Mouse (Mus musculus) activated CD4-positive, CD25-positive, alpha-beta regulatory T cell, adult 4 months (primary cell): ENCODE data around the gene Map3k20. TPM values are rescaled to one million over a fixed set of nuclear protein-coding genes. Genes with fewer than 3 reads are reported as not detected.

Source experiments
- ATAC-seq: one replicate; pipeline ENCODE4 v1.8.0; 2017
- polyA plus RNA-seq, 2 experiments: library from polyadenylated mRNA; unstranded; fragments of 100-300 nt; shearing (Covaris generic); gene quantifications; one replicate each; pipeline ENCODE4 v1.2.1; 2017

Map3k20 gene
- polyA plus RNA-seq, 2 experiments from 2014 or later, result 0.42 to 0.55 TPM

DNA sequence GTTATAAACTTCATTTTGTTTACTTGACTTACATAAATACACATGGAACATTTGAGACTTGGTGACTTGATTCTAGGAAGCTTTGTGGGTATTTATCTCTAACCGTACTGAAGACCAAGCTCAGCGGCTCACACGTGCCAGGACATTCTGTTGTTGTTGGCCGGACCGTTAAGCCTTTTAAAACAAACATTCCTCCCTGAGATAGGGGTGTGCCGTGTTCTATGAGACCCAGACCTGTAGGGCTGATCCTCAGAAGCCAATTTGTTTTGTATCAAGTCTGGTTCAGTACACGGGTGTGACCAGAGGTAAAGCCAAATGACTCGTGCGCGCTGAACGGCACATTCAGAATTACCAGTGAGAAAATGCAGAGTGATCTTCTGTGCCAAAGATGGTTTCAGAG lies 97.9 kb downstream of the Map3k20 start:
- ATAC-seq, result no peak

DNA sequence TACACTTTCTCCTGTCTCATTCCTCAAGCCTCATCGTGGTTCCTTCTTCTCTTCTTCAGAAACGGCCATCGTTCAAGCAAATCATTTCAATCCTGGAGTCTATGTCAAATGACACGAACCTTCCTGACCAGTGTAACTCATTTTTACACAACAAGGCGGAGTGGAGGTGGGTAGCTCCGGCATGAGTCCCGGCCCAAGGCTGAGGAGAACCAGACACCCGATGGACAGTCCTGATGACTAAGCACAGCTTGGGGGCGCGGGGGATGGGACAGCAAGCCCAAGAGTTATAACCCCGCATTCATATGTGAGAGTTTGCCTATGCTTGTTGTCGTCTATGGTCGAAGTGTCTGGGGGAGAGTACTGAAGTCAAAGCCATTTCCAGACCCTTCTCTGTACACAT lies 104.0 kb downstream of the Map3k20 start:
- ATAC-seq, result no peak

DNA sequence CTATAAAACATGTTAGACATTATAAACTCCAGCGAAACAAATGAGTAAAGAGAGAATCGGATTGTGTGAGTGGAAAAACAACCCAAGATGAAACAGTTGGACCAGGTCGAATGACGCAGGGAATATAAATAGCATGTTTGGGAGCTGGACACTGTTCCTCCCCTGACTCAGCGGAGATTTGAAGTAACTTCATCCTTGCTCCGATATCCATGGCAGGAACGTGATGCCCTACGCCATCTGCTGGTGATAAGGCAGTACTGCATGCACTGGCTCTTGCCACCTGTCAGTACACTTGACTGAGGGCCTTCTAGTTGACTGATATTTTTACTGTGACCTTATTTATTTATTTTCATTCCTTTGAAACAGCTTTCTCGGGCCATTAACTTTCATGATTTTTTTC lies 104.5 kb downstream of the Map3k20 start:
- ATAC-seq, result no peak

DNA sequence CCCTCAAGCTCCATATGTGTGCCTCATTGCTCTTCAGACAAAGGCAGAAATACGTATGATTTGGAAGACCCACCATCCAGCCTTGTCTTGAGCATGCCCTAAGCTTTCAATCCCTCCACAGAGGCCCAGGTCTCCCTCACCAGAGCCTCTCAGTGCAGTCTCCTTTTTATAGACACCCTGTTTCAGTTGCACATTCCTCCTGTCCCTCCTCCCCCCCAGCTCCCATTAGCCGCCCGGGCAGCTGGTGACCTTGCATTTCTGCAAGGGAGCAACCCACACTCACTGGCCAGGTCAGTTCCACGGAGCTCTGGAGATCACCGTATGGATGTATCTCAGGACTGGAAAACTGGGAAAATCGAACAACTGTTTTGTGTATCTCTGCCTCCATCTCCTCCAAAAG lies 105.0 kb downstream of the Map3k20 start:
- ATAC-seq, result no peak

DNA sequence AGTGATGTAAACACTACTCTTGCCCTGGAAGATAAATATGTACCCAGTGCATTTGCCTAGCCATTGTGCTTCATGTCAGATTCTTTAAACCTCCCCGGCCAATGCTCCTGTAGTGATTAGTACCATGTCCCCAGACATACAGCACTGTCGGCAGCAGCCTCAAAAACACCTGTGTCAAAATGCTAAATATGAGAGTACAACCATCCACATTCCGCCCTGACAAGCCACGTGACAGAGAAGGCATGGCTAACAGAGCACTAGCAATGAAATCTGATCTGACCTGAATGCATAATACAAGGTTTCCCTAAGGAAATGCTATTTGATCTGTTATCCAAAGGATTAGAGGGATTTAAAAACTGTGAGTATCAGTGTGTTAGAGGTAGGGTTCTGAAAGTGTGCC lies 105.6 kb downstream of the Map3k20 start:
- no peak for ATAC-seq

DNA sequence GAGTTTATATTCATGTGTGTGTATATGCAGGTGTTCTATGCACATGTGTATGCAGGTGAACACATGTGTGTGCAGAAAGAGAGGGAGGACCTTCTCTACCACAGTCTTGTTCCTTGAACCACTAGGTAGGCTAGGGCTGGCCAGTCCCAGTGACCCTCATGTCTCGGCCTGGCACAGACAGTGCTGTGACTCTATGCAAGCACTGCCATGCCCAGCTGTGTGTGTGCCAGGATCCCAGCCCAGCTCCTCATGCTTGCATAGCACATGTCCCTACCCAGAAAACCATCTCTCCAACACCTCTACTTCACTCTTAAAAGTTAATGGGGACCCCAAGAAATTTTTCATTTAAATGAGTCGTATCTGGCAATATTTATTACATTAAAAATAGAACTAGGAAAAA lies 106.3 kb downstream of the Map3k20 start:
- no peak for ATAC-seq

DNA sequence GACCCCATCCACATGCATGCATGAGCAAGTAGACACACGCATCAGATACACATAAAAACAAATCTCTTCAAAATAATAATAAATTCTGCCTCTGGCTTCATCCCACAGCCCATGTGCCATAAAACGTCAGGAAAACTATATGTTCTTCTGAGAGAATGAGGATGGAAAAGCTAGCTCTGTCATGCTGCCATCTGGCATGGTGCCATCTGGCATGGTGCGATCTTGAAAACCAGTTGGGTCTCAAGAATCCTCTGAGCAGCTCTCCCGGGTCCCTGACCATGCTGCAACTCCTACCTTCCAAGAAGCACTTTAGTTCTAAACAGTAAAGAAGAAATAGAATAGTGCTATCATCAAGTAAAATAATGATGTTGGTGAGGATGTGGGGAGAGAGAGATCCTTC lies 106.9 kb downstream of the Map3k20 start:
- ATAC-seq, result no peak

DNA sequence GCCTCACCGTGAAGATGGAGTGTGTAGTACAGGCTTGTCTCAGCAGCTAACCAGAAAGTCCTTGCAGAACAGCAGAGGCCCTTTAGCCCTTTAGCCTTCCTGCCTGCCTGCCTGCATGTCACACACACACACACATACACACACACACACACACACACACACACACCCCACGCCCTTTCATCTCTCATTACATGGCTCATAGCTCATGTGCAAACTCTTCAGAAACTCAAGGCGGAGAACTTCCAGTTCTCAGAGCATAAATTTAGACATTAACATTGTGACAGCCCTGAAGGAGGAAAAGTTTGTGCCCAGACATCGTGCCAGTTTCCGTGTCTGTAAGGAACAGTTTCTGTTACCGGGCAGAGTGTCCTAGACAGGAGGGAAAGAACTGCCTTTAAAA lies 111.5 kb downstream of the Map3k20 start:
- no peak for ATAC-seq

DNA sequence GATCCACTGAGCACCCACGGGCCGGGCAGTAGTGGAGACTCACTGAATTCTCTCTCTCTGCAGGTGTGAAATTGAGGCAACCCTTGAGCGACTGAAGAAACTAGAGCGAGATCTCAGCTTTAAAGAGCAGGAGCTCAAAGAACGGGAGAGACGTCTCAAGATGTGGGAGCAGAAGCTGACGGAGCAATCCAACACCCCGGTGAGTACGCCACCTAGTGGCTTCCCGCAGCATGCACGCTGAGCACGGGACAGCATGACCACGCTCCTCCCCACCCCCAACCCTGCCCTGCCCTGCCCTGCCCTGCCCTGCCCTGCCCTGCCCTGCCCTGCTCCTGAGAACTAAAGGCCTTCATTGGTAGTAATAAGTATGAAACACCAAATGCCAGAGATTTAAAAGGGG lies 112.8 kb downstream of the Map3k20 start:
- ATAC-seq, result no peak

DNA sequence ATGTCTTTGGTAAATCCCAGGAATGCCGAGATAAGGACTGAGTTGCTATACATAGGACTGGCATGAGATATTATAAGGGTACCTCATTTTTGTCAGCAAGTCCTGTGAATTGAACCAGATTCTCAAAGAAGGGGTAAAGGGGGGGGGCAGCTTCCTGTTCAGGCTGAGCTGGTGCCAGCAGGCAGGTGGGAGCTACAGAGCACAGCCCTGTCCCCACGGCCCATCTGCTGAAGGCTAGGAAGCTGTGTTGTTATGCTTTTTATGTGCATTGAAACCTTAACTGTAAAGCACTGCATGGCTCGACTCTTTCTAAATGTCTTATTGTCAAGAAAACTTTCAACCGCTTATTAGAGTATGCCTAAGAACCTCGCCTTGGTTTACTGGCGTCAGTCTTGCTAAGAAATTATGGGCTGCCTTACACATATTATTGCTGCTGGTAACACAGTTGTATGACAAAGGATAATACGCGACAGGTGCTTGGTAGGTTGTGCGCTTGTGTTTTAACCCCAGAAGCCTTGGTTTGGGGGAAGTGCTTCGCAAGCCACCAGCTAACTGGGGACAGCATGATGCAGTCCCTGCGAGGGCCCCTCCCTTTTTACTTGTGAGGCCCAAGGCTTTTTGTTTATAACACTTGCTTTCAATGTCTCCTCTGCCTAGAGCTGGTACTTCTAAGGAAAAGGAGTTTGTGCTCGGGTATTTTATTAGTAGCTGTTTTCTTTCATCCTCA lies 114.2 kb downstream of the Map3k20 start:
- ATAC-seq, result no peak

DNA sequence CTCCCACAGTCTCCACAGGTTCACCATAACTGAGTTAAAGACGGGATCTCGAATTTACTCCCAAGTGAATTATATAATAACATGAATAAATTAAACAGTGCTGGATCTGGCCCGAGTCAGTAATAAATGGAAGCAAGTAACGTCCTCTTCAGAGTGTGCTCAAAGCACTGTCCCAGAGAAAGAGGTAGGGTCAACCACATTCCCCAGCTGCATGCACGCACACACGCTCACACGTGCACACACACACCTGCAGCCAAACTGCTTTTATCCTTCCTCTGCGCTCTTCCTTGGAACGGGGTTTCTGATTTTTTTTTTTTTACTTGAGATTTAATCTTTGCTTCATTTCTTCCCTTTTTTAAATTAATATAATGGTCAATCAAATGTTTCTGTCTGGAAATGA lies 115.9 kb downstream of the Map3k20 start:
- no peak for ATAC-seq

DNA sequence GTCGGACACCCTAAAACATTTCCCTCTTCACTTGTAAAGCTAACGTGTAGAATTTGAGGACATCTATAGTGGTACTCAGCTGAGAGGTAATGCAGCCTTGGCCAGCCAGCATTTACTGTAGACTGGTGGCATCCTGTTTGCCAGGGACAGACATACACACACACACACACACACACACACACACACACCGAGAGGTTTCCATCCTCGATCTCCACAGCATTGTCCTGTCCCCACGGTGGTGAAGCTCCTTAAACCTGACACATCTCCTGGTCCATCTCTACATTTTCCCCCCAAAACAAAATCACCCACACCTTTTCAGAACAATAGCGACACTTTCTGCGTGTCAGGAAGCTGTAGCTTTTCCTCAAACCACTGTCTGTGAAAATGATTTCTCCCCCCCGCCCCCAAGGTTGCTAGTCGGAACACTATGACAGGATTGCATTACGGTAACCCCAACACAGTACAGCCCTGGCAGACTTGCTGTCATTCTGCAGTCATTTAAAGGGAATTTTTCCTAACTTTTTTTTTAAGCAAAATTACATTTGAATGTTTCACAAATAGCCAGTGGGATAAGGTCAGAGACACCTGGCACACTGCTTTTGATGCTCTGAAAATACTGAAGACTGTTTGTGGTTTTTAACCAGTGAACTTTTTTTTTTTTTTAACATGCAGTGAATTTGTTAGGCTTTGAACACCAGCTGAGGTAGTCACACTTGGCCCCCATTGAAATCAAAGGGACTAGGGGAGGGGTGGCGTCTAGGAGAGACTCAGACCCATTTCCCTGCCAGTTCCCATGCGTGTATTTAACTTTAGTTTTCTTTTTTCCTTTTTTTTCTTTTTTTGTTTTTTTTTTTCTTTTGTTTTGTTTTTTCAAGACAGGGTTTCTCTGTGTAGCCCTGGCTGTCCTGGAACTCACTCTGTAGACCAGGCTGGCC lies 120.5 kb downstream of the Map3k20 start:
- ATAC-seq, result no peak

DNA sequence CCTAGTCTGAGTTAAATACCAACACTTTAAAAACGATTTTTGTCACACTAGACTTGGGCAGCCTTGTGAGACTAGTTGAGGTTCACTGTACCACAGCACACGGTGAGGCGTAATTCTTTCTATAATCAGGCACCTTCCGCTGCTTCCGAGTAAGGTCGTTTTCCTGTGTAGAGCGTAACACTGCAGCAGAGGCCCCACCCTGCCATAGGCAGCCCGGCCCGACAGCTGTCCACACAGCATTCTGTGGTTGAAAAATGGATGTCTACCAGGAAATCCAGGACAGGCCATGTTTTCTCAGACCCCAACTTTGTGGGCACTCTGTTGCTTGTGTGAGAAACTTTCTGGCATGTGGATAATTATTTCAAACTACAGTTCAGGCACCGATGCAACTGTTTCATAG lies 121.3 kb downstream of the Map3k20 start:
- ATAC-seq, result no peak

DNA sequence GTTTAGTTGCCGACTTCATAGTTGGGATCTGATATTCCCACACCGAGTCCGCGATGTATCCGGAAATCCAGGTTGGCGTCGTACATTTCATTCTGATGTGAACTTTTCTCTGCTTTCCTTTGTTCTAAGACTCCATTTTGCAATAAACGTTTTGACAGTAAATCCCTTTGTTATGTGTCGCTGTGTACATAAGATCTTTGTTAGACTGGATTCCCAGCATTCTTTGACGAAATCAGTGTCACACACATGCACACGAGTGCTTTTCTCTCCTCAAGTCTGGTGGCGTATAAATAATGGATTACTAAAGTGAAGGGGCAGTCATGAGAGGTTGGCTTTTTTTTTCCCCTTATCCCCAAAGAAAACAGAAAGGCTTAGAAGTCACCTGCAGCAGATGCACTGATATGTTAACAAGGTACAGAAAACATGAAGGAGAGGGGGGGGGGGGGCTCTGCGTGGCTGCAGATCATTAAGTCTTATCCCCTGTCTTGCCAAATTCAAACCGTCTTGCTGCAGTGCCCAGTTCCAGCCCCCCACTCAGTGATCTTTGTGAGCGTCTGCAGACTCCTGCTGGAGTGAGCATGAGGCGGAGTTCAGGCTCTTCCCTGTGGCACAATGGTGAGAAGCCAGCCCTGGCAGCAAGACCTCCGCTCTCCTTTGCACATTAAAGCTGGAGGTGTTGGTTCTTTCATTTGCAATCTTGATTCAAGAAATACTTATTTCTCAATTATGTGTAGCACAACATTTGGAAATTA lies 122.1 kb downstream of the Map3k20 start:
- no peak for ATAC-seq

DNA sequence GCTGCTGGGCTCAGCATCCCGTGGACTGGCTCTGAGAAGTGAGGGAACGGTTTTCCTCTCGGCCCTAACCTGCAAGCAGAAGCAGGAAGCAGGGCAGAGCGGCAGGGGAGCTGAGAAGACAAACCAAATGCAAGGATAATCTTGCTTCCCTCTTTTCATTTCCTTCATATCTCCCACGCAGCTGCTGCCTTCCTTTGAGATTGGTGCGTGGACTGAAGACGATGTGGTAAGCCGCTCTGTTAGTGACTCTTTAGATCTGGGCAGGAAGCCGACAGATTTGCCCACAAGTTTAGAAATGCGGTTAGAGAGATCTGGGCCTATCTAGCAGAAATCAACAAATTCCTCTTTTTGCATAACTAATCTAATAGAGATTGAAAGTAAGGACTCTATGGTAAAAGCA lies 124.5 kb downstream of the Map3k20 start:
- ATAC-seq, result no peak

DNA sequence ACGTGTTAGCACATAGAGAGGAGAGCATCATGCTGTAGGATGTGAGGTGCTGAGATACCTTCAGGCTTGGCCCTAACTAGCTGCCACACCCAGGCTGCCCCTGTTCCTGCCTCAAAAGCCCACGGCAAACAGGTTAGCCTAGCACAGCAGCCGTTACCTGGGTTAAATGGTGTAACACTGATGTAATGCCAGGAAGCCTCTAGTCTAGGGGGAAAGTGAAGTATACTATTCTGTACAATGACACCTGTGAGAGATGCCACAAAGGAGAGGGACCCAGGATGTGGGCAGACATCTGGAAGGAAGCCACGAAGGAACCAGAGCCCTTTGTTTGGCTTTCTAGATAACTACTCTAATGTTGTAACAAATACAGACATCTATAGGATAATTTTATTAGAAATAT lies 126.8 kb downstream of the Map3k20 start:
- no peak for ATAC-seq

DNA sequence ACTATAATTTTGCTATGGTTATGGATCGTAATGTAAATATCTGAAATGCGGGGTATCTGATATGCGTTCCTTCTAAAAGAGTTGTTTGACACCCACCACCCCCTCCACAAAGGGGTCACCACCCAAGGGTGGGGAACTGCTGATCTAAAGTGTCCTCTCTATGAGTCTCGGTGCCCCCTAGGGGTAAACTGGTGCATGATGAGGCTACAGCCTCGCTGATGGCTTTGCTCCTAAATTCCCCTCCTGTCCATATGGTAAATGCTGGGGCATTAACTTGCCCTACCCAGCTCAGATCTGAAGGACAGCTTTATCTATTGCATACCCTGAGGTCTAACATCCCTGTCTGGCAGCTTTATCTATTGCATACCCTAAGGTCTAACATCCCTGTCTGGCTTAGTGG lies 130.0 kb downstream of the Map3k20 start:
- ATAC-seq, result no peak

DNA sequence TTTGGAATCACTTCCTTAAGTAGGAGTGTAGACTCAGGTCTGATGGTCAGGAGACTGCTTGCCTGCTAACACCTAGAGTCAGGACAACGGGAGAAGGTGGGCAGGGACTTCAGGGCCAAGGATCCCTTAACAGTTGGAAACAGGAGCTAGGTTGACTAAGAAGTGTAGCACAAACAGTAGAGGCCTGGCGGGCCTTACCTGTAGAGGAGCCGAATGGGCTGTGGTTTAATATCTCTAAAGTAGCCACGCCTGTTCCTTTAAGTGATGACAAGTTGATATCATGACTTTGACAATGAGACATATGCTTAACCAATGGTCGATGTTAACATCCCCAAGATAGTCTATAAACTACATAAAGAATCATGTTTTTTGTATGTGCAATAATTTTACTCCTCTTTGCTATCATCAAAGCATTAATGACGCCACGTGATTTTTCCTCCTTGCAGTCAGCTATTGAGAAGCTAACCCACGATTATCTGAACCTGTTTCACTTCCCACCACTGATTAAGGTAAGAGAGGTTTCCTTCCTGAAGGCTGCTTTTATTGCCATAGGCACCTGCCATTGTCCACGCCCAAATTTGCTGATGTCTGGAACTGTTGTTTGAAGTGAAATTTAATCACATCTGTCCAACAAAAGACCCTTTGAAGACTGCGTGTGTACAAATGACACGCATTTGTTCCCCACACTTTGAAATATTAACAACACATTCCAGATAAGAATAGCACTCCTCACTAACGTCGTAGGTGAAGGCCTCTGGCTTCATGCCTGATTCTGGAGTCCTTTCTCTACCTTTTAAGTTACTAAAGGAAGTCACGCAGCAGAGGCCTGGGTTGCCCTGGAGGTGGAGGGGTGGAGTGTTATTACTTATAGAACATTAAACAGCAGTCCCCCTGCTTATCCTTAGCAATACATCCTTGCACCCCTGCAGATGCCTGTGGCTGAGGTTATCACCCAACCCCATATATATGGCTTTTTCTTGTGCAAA lies 131.0 kb downstream of the Map3k20 start:
- no peak for ATAC-seq

DNA sequence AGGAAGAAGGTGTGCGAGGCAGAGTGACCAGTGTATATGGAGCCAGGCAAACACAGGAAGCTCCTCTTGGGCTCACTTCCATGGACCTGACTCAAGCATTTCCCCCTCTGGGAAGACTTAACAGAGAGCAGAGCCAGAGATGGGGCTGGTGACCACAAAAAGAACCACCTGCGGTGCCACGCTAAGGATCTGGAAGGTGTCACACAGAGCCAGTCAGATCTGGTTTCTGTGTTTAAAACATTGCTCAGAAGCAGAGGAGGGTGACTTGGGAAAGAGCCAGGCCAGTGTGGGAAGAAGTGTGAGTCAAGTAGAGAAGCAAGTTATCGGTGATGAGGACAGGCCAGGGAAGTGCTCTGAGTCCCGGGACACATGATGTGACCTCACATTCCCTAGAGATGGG lies 135.1 kb downstream of the Map3k20 start:
- no peak for ATAC-seq

DNA sequence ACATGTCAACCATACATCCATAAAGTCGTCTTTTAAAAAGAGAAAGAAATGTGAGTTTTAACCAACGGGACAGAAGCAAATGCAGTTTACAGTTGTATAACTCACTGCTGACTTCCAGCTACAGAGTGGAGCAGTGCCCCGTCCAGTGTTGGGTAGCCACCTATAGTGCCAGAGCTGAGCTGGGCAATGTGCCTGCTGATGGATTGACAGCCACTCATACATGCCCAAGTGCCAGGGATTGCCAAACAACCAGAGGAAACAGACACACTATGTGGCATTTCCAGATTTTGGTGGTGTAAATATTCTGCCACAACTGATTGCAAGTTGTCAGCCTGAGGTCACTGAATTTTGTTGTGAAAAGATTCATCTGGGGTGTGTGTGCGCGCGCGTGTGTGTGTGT lies 139.2 kb downstream of the Map3k20 start:
- no peak for ATAC-seq

DNA sequence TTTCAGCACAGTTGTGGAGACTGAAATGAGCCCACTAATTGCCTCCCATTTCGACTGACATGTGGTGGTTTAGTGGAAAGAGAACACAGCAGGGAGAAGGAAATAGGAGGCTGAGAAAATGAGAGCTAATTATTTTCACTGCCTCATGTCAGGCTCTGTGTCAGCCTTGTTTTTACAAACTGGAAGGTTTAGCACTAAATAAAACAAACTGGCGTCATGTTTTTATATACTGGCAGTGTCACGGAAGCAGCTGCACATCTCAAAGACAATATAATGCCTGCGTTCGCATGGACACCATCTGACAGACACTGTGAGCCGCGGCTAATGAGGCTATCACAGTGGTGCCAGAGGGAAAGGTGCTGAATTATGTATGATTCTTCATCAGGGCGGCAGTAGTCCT lies 141.3 kb downstream of the Map3k20 start:
- ATAC-seq, result no peak

DNA sequence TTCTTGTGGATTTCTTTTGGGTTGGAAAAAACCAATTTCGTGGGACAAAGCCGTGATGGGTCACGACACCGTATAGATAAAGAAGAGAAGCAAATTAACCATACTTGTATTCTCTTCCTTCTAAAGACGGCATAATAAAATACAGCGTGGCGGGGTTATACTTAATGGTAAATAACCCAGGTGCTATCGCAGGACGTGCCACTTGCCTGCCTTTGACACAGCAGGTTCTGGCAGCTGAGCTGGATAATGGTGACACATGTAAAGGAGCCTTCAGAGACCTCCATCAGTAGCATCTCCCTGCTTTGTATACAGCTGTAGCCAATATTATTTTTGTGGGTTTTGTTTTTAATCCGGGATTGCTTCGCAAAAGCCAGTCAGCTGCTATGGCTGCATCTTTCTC lies 141.9 kb downstream of the Map3k20 start:
- ATAC-seq, result no peak
